Mouse (Mus musculus): ENCODE results near the gene Tmem51. TPM values are rescaled to one million over a fixed set of nuclear protein-coding genes. Genes with fewer than 3 reads are reported as not detected.

The Tmem51 gene
- polyA plus RNA-seq, 1 experiment = not detected

DNA sequence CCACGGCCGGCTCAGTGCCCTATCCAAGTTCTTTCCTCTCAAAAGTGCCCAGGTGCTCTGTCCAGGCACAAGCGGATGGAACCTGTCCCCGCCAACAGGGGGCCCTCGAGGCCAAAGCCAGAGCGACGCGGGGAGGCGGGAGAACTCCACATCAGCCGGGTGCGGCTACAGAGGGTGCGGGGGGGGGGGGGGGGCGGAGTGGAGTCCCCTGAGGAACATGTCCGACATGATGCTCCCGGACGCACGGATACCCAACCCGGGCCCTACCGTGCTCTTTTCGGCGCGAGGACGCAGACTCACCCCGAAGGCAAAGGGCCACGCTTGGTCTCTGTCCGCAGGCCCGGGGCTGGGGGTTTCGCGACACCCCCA lies 358 bp downstream of the Tmem51 start:
- TF ChIP-seq USF1 (IDR thresholded peaks at IDR 0.05; ENCODE audit: low read depth) (no peak), POLR2AphosphoS2 (IDR thresholded peaks at IDR 0.05; ENCODE audit: insufficient read length, low read depth) (no peak), TCF3 (IDR thresholded peaks at IDR 0.05; ENCODE audit: insufficient read length, low read depth) (no peak), POLR2A (IDR thresholded peaks at IDR 0.05; ENCODE audit: insufficient read length, low read depth) (no peak), E2F4 (IDR thresholded peaks at IDR 0.05; ENCODE audit: insufficient read depth) (no peak), MYOG (IDR thresholded peaks at IDR 0.05; ENCODE audit: control insufficient read depth in 1 of 3, insufficient read depth in 1 of 3, insufficient read length in 2 of 3, low read depth in 2 of 3) (no peak), MYOD1 (IDR thresholded peaks at IDR 0.05; ENCODE audit: control insufficient read depth in 1 of 3, insufficient read length in 2 of 3, low read depth in 2 of 3) (no peak), SRF (IDR thresholded peaks at IDR 0.05; ENCODE audit: control insufficient read depth, insufficient read length, low read depth) (no peak), TCF12 (IDR thresholded peaks at IDR 0.05; ENCODE audit: insufficient read depth, poor library complexity, severe bottlenecking) (no peak), MAX (IDR thresholded peaks at IDR 0.05; ENCODE audit: low read depth) (no peak), CEBPB (IDR thresholded peaks at IDR 0.05; ENCODE audit: insufficient read depth, poor library complexity, severe bottlenecking) (no peak), REST (IDR thresholded peaks at IDR 0.05; ENCODE audit: insufficient read depth, insufficient read length) (no peak)
- Histone ChIP-seq H3K79me2 (ENCODE audit: control insufficient read depth, insufficient read depth) (no peaks in the 10 kb centered on the region), H3K4me3 (no peak overlapping the region), H3K4me2 (ENCODE audit: low read depth) (no peak overlapping the region), H3K36me3 (ENCODE audit: control insufficient read depth, insufficient read depth) (no peaks in the 10 kb centered on the region), H3K27me3 (ENCODE audit: control insufficient read depth, insufficient read depth, insufficient read length) (peaks cover 8% of the 10 kb centered on the region), H3ac (ENCODE audit: control insufficient read depth, insufficient read length) (no peak overlapping the region)

DNA sequence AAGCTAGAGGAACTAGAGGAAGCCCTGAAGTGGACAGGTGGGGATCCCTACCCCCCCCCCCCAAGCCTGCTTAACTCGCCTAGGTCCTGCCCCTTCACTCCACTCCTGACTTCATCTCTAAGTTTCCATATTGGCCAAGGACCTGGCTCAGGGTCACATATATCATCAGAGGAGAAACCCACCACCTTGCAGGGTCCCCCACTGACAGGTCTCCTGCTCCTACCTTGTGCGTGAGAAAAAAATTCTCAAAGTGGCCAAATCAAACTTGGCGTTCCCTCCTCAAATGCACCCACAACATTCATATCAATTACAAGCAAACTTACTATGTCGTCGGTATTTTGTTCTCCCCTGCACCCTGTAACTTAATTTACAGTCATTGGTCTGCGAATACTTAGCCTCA lies 911 bp downstream of the Tmem51 start:
- TF ChIP-seq POLR2A (IDR thresholded peaks at IDR 0.05; ENCODE audit: insufficient read length, low read depth) (no peak), E2F4 (IDR thresholded peaks at IDR 0.05; ENCODE audit: insufficient read depth) (no peak), CEBPB (IDR thresholded peaks at IDR 0.05; ENCODE audit: insufficient read depth, poor library complexity, severe bottlenecking) (no peak), MYOD1 (IDR thresholded peaks at IDR 0.05; ENCODE audit: control insufficient read depth in 1 of 3, insufficient read length in 2 of 3, low read depth in 2 of 3) (no peak), SRF (IDR thresholded peaks at IDR 0.05; ENCODE audit: control insufficient read depth, insufficient read length, low read depth) (no peak), POLR2AphosphoS2 (IDR thresholded peaks at IDR 0.05; ENCODE audit: insufficient read length, low read depth) (no peak), MAX (IDR thresholded peaks at IDR 0.05; ENCODE audit: low read depth) (no peak), REST (IDR thresholded peaks at IDR 0.05; ENCODE audit: insufficient read depth, insufficient read length) (no peak), USF1 (IDR thresholded peaks at IDR 0.05; ENCODE audit: low read depth) (no peak), TCF12 (IDR thresholded peaks at IDR 0.05; ENCODE audit: insufficient read depth, poor library complexity, severe bottlenecking) (no peak), MYOG (IDR thresholded peaks at IDR 0.05; ENCODE audit: control insufficient read depth in 1 of 3, insufficient read depth in 1 of 3, insufficient read length in 2 of 3, low read depth in 2 of 3) (no peak), TCF3 (IDR thresholded peaks at IDR 0.05; ENCODE audit: insufficient read length, low read depth) (no peak)
- Histone ChIP-seq H3K27me3 (ENCODE audit: control insufficient read depth, insufficient read depth, insufficient read length) (peaks cover 8% of the 10 kb centered on the region), H3K36me3 (ENCODE audit: control insufficient read depth, insufficient read depth) (no peaks in the 10 kb centered on the region), H3K79me2 (ENCODE audit: control insufficient read depth, insufficient read depth) (no peaks in the 10 kb centered on the region), H3K4me2 (ENCODE audit: low read depth) (no peak overlapping the region), H3ac (ENCODE audit: control insufficient read depth, insufficient read length) (no peak overlapping the region), H3K4me3 (no peak overlapping the region)

DNA sequence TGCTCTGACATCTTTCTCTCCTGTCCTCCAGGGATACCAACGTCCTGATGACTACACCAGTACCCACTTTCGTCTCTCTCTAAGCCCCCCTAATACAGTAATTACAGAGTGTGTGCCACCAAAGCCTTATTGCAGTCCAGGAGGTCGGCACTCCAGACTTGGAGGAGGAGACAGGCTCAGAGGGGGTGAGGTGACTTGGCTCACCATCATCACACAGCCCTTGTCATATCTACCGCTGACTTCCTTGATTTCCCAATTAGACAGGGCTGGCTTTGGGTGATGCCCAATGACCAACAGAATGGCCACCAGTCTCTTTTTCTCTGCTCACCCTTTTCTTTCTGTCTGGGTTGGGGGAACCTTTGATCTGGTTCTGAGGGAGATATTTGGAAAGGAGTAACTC lies 1.4 kb downstream of the Tmem51 start:
- peaks cover 8% of the 10 kb centered on the region for H3K27me3 ChIP-seq (ENCODE audit: control insufficient read depth, insufficient read depth, insufficient read length)
- TF ChIP-seq USF1 (IDR thresholded peaks at IDR 0.05; ENCODE audit: low read depth) = no peak
- TF ChIP-seq REST (IDR thresholded peaks at IDR 0.05; ENCODE audit: insufficient read depth, insufficient read length) = no peak
- no peak for TF ChIP-seq POLR2A (IDR thresholded peaks at IDR 0.05; ENCODE audit: insufficient read length, low read depth)
- no peak for TF ChIP-seq MAX (IDR thresholded peaks at IDR 0.05; ENCODE audit: low read depth)
- no peak for TF ChIP-seq TCF3 (IDR thresholded peaks at IDR 0.05; ENCODE audit: insufficient read length, low read depth)
- TF ChIP-seq TCF12 (IDR thresholded peaks at IDR 0.05; ENCODE audit: insufficient read depth, poor library complexity, severe bottlenecking) = no peak
- no peaks in the 10 kb centered on the region for H3K36me3 ChIP-seq (ENCODE audit: control insufficient read depth, insufficient read depth)
- H3ac ChIP-seq (ENCODE audit: control insufficient read depth, insufficient read length) = no peak overlapping the region
- H3K4me2 ChIP-seq (ENCODE audit: low read depth) = no peak overlapping the region
- no peak overlapping the region for H3K4me3 ChIP-seq
- H3K79me2 ChIP-seq (ENCODE audit: control insufficient read depth, insufficient read depth) = no peaks in the 10 kb centered on the region

DNA sequence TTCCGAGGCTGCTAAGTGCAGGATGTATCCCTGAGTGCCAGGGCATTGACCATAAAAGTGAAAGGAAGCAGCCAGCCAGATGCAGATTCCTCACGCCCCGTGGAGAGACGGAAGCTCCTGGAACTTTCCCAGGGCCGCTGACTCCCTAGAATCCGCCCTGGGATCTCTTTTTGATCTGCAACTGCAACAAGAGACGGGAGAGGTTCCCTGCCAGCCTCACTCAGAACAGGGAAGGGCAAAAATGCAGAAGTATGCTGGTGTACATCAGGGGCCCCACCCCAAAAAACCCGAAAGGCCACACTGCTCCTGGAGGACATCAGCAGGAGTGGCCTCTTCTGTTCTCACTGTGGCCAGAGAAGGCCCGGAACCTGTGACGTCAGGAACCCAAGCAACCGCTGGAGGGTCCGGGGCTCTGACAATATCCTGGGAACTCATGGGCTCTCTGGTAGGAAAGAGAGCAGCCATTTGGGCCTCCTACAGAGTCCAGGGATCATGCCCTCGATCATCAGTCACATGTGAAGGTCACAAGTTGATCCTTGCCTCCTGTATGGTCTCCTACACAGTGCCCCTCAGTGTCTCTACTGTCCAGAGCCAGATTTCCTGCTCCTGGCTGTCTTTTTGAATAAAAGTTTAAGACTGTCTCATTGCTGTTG lies 2.3 kb downstream of the Tmem51 start:
- Histone ChIP-seq H3K27me3 (ENCODE audit: control insufficient read depth, insufficient read depth, insufficient read length) (peaks cover 8% of the 10 kb centered on the region), H3K79me2 (ENCODE audit: control insufficient read depth, insufficient read depth) (no peaks in the 10 kb centered on the region), H3ac (ENCODE audit: control insufficient read depth, insufficient read length) (no peak overlapping the region), H3K36me3 (ENCODE audit: control insufficient read depth, insufficient read depth) (no peaks in the 10 kb centered on the region), H3K4me2 (ENCODE audit: low read depth) (no peak overlapping the region), H3K4me3 (no peak overlapping the region)
- TF ChIP-seq E2F4 (IDR thresholded peaks at IDR 0.05; ENCODE audit: insufficient read depth) (no peak), MYOG (IDR thresholded peaks at IDR 0.05; ENCODE audit: control insufficient read depth in 1 of 3, insufficient read depth in 1 of 3, insufficient read length in 2 of 3, low read depth in 2 of 3) (no peak), TCF3 (IDR thresholded peaks at IDR 0.05; ENCODE audit: insufficient read length, low read depth) (no peak), TCF12 (IDR thresholded peaks at IDR 0.05; ENCODE audit: insufficient read depth, poor library complexity, severe bottlenecking) (no peak), REST (IDR thresholded peaks at IDR 0.05; ENCODE audit: insufficient read depth, insufficient read length) (no peak), CEBPB (IDR thresholded peaks at IDR 0.05; ENCODE audit: insufficient read depth, poor library complexity, severe bottlenecking) (no peak), USF1 (IDR thresholded peaks at IDR 0.05; ENCODE audit: low read depth) (no peak), POLR2A (IDR thresholded peaks at IDR 0.05; ENCODE audit: insufficient read length, low read depth) (no peak), MYOD1 (IDR thresholded peaks at IDR 0.05; ENCODE audit: control insufficient read depth in 1 of 3, insufficient read length in 2 of 3, low read depth in 2 of 3) (no peak), POLR2AphosphoS2 (IDR thresholded peaks at IDR 0.05; ENCODE audit: insufficient read length, low read depth) (no peak), SRF (IDR thresholded peaks at IDR 0.05; ENCODE audit: control insufficient read depth, insufficient read length, low read depth) (no peak), MAX (IDR thresholded peaks at IDR 0.05; ENCODE audit: low read depth) (no peak)

All from myocyte (in vitro differentiated cells).